Mouse (Mus musculus) heart, adult 2 months (tissue): ENCODE data around the gene Lactb. TPM values are rescaled to one million over a fixed set of nuclear protein-coding genes. Genes with fewer than 3 reads are reported as not detected.

ENCODE experiments used
- DNase-seq, 2 experiments: peaks; one replicate each; pipeline ENCODE4 v3.0.0; 2021
- H3K27ac ChIP-seq: fragments of 200-600 bp; 2 replicates; pipeline ENCODE4 v1.8.1; 2022
- H3K27me3 ChIP-seq: fragments of 200-500 bp; 2 replicates; pipeline ENCODE4 v1.6.1; 2012; ENCODE audit warnings: mild to moderate bottlenecking, low read length, inconsistent platforms, mixed read lengths; ENCODE audit not compliant: control insufficient read depth, insufficient read depth
- H3K36me3 ChIP-seq: fragments of 200-500 bp; 2 replicates; pipeline ENCODE4 v1.6.1; 2012; ENCODE audit warnings: low read length, inconsistent platforms; ENCODE audit not compliant: control insufficient read depth, insufficient read depth
- H3K4me1 ChIP-seq: fragments of 200-500 bp; 2 replicates; pipeline ENCODE4 v1.6.1; 2011; ENCODE audit warnings: low read length; ENCODE audit not compliant: control insufficient read depth, insufficient read depth
- H3K4me3 ChIP-seq: fragments of 200-600 bp; 2 replicates; pipeline ENCODE4 v1.8.1; 2022
- H3K79me2 ChIP-seq: fragments of 200-500 bp; replicated peaks from 2 replicates; pipeline ENCODE4 v1.6.1; 2012; ENCODE audit warnings: mild to moderate bottlenecking, inconsistent platforms, low read length, moderate library complexity, mixed read lengths; ENCODE audit not compliant: control insufficient read depth, insufficient read depth
- H3K9ac ChIP-seq: fragments of 200-500 bp; 2 replicates; pipeline ENCODE4 v1.6.1; 2012; ENCODE audit warnings: low read depth, mild to moderate bottlenecking, control low read depth, inconsistent platforms, low read length, mixed read lengths
- CTCF ChIP-seq: fragments of 200-600 bp; IDR thresholded peaks from 2 replicates; pipeline ENCODE4 v1.8.1; 2022; ENCODE audit warnings: antibody characterized with exemption, mild to moderate bottlenecking, moderate library complexity
- EP300 ChIP-seq: fragments of 200-500 bp; IDR thresholded peaks from 2 replicates; pipeline ENCODE4 v1.6.1; 2011; ENCODE audit warnings: low read depth, low read length, control low read depth; ENCODE audit not compliant: insufficient read depth
- POLR2A ChIP-seq: fragments of 200-500 bp; IDR thresholded peaks from 2 replicates; pipeline ENCODE4 v1.6.1; 2011; ENCODE audit warnings: mild to moderate bottlenecking, low read depth, low read length, control low read depth; ENCODE audit not compliant: insufficient read depth
- WGBS: fragments of 180-500 bp; shearing (Covaris S2); methylation state at CpG from one replicate; pipeline ENCODE4 v1.1.7; 2018; 5-methylcytosine and 5-hydroxymethylcytosine counted together
- intact Hi-C: fragments of 180-260 bp; cut with DNase I; formaldehyde crosslinking; loops from one replicate; pipeline ENCODE4 v1.15.1; 2025
- polyA plus RNA-seq: library from polyadenylated mRNA; depleted of rRNA; stranded (reverse); fragments of >200 nt; gene quantifications from 2 replicates; pipeline ENCODE4 v1.2.3, GENCODE M21; 2012
- total RNA-seq, 2 experiments: library from RNA; stranded (reverse); gene quantifications; 2 replicates each; pipeline ENCODE4 v1.2.3; 2021

Gene Lactb
- total and polyA plus RNA-seq, 3 experiments, result 6.8 to 20.6 (median 20.4) TPM

DNA sequence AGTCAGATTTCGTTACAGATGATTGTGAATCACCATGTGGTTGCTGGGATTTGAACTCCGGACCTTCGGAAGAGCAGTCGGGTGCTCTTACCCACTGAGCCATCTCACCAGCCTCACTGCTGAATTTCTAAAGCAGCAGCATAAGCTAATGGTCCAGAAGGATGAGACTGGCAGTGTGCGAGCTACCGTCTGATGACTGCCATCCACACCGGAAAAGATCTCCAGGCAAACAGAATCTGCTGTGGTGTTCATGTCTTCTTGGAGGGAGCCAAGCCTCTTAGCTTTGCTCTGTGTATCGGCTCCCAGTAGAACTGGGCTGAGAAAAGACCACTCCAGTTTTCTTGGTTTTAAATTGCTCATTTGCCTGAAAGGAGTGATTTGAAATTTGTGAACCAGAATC is 24.4 kb upstream of the Lactb start:
- TF ChIP-seq EP300 (no peak), CTCF (no peak), POLR2A (no peak)
- Histone ChIP-seq H3K9ac (no peak overlapping the region), H3K79me2 (no peaks in the 10 kb centered on the region), H3K4me3 (no peak overlapping the region), H3K36me3 (no peaks in the 10 kb centered on the region), H3K27ac (no peak overlapping the region), H3K27me3 (no peaks in the 10 kb centered on the region), H3K4me1 (peaks cover 1% of the 10 kb centered on the region)
- 90% methylated on average over 8 of the region's 8 CpGs for WGBS
- DNase-seq, result no peak
- intact Hi-C loops, result loop anchor here (2.0 kb wide), 2 partner anchors 157 to 275 kb away; no protein-coding TSS in a partner anchor

DNA sequence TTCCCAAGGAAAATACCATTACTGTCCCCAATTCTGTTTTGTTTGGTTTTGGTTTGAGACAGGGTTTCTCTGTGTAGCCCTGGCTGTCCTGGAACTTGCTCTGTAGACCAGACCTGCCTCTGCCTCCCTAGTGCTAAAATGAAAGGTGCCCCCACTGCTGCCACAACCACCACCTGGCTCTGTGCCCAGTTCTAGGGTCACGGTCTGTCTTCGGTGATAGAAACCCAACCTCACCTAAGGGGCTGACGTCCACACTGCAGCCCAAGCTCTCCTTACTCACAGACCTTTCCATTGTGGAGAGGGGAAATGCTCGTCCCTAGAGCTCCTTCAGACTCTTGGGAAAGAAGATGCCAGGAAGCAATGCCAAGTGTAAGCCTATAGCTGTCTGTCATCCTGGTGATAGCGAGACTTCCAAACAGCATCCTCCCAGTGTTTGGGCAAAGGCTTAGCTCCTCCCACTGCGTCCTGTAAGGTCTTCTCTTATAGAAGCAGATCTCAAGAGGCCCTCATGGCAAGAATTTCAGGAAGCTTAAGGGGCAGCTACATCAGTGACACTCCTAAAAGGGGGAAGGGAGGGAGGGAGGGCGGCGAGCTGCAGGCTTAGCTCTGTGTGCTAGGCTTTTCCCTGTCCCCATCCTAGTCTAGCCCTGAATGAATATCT is 16.6 kb upstream of the Lactb start:
- Histone ChIP-seq H3K36me3 (no peaks in the 10 kb centered on the region), H3K4me1 (no peaks in the 10 kb centered on the region), H3K9ac (no peak overlapping the region), H3K4me3 (no peak overlapping the region), H3K27me3 (no peaks in the 10 kb centered on the region), H3K79me2 (no peaks in the 10 kb centered on the region), H3K27ac (no peak overlapping the region)
- DNase-seq, result no peak
- intact Hi-C loops, result no loop called here
- 49% methylated on average over 8 of the region's 8 CpGs for WGBS
- no peak for TF ChIP-seq CTCF
- no peak for TF ChIP-seq EP300
- TF ChIP-seq POLR2A, result no peak

GRCm38 (mm10) chr9:66991021-66991749 is 15.9 kb upstream of the Lactb start:
- intact Hi-C loops, result no loop called here
- Histone ChIP-seq H3K27ac (no peak overlapping the region), H3K9ac (no peak overlapping the region), H3K36me3 (no peaks in the 10 kb centered on the region), H3K79me2 (no peaks in the 10 kb centered on the region), H3K27me3 (no peaks in the 10 kb centered on the region), H3K4me1 (no peaks in the 10 kb centered on the region), H3K4me3 (no peak overlapping the region)
- TF ChIP-seq CTCF (no peak), POLR2A (no peak), EP300 (no peak)
- WGBS, result 59% methylated on average over 9 of the region's 9 CpGs
- no peak for DNase-seq

DNA sequence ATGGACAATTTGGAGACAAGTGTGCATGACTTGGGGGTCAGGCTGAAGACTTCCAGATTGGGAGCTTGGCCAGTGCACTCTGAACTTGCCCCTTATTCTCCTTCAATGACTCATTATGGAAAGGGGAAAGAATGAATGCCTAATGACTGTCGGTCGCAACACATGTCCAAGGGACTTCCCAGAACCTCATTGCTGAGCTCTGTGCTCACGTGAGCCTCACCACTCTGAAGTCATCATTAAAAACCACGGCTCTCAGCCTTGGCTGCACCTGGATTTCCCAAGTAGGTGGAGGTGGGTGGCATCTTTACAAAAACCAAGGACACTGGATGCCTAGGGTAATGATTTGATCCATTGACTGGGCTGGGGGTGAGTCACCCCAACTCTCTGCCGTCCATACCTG is 14.8 kb upstream of the Lactb start:
- intact Hi-C loops, result no loop called here
- Histone ChIP-seq H3K4me1 (no peaks in the 10 kb centered on the region), H3K79me2 (no peaks in the 10 kb centered on the region), H3K27ac (no peak overlapping the region), H3K27me3 (no peaks in the 10 kb centered on the region), H3K9ac (no peak overlapping the region), H3K4me3 (no peak overlapping the region), H3K36me3 (no peaks in the 10 kb centered on the region)
- no peak for DNase-seq
- WGBS, result 75% methylated on average over 5 of the region's 5 CpGs
- no peak for TF ChIP-seq EP300
- TF ChIP-seq POLR2A, result no peak
- TF ChIP-seq CTCF, result no peak

GRCm38 (mm10) chr9:66989581-66989980 is 14.3 kb upstream of the Lactb start:
- Histone ChIP-seq H3K27ac (no peak overlapping the region), H3K4me3 (no peak overlapping the region), H3K36me3 (no peaks in the 10 kb centered on the region), H3K79me2 (no peaks in the 10 kb centered on the region), H3K27me3 (no peaks in the 10 kb centered on the region), H3K4me1 (no peaks in the 10 kb centered on the region), H3K9ac (no peak overlapping the region)
- TF ChIP-seq POLR2A, result no peak
- TF ChIP-seq CTCF, result no peak
- TF ChIP-seq EP300, result no peak
- intact Hi-C loops, result no loop called here
- DNase-seq, result no peak
- 48% methylated on average over 6 of the region's 6 CpGs for WGBS

GRCm38 (mm10) chr9:66988888-66989414 is 13.7 kb upstream of the Lactb start:
- Histone ChIP-seq H3K27ac (no peak overlapping the region), H3K79me2 (no peaks in the 10 kb centered on the region), H3K4me1 (no peaks in the 10 kb centered on the region), H3K27me3 (no peaks in the 10 kb centered on the region), H3K9ac (no peak overlapping the region), H3K4me3 (no peak overlapping the region), H3K36me3 (no peaks in the 10 kb centered on the region)
- intact Hi-C loops, result no loop called here
- peak in 1 of 2 experiments; percentile 26 for DNase-seq
- no peak for TF ChIP-seq CTCF
- no peak for TF ChIP-seq EP300
- no peak for TF ChIP-seq POLR2A
- WGBS, result 17% methylated on average over 6 of the region's 6 CpGs
